Mouse (Mus musculus) E14TG2a.4 (cell line): ENCODE measurements around the gene Arhgap27.

Experiments
- H3K27me3 ChIP-seq: 2 replicates; pipeline ENCODE4 v1.6.1; 2014; ENCODE audit warnings: low read length, control low read depth; ENCODE audit not compliant: insufficient read depth
- H3K36me3 ChIP-seq: 2 replicates; pipeline ENCODE4 v1.6.1; 2014; ENCODE audit warnings: low read length, control low read depth; ENCODE audit not compliant: insufficient read depth
- H3K4me1 ChIP-seq: replicated peaks from 2 replicates; pipeline ENCODE4 v1.6.1; 2014; ENCODE audit warnings: low read depth, low read length, control low read depth
- H3K4me3 ChIP-seq: replicated peaks from 2 replicates; pipeline ENCODE4 v1.5.1; 2014; ENCODE audit warnings: mild to moderate bottlenecking, low read length
- H3K9me3 ChIP-seq: 2 replicates; pipeline ENCODE4 v1.6.1; 2014; ENCODE audit warnings: low read length, control low read depth
- CTCF ChIP-seq: conservative IDR thresholded peaks from 2 replicates; pipeline ENCODE4 v1.5.1; 2014; ENCODE audit warnings: low read length
- NANOG ChIP-seq: IDR thresholded peaks from 2 replicates; pipeline ENCODE4 v1.6.1; 2014; ENCODE audit warnings: borderline replicate concordance, low read length, mixed read lengths
- POU5F1 ChIP-seq: IDR thresholded peaks from 2 replicates; pipeline ENCODE4 v1.6.1; 2014; ENCODE audit warnings: low read length, borderline replicate concordance

The Arhgap27 gene

DNA sequence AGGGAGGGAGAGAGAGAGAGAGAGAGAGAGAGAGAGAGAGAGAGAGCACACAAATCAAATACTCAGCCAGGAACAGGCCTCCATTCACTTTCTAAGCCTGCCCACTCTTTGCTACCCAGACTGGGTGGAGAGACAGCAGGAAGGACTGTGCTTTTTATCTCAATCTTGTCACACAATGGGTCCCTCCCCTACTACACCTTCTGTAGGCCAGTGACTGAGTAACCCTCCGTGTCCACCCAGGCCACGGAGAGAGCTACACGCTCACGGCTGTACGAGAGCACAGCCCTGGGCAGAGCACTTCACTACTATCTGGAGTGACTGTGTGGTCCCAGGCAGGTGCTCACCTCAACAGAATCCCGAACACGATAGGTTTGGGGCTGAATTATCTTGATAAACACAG lies 17.3 kb downstream of the Arhgap27 start:
- H3K36me3 ChIP-seq, result no peaks in the 10 kb centered on the region
- TF ChIP-seq NANOG, result no peak
- no peak for TF ChIP-seq POU5F1
- TF ChIP-seq CTCF, result no peak
- no peak overlapping the region for H3K4me3 ChIP-seq

DNA sequence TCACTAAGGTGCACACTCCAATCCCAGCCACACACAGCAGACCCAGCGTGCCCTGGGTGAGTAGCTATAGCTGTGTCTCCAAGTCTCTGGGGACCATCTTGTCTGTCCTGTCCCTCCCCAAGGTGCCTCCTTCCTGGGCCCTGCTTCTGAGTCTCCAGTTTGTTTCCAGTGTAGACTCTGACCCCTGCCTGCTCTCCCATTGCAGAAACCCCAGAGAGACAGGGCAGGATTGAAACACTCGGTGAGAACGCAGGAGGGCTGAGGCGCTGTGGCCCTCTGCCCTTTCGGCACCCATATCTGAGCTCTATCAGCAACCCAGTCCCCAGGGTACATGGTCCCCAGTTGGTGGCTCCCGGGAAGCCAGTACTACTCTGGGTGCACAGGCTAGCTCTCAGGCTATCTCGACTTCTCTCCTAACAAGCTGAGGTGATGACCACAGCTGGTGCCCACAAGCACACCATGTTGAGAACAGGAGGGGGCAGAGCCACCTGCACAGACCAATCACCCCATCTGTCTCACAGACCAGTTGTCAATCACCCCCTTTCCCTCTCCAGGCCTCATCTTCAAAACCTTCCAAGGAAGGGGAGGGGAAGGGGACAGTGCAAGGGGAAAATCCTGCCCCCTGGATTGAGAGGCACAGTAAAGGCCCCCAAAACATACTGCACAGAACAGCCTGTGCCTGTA lies 17.9 kb downstream of the Arhgap27 start:
- H3K27me3 ChIP-seq, result peaks cover 26% of the 10 kb centered on the region
- H3K9me3 ChIP-seq, result peaks cover 46% of the 10 kb centered on the region
- TF ChIP-seq NANOG, result no peak
- TF ChIP-seq CTCF, result no peak
- TF ChIP-seq POU5F1, result no peak
- no peak overlapping the region for H3K4me3 ChIP-seq
- H3K36me3 ChIP-seq, result no peaks in the 10 kb centered on the region
- peaks cover 37% of the 10 kb centered on the region for H3K4me1 ChIP-seq

More for the DNA sequence above, 17.3 kb downstream of the Arhgap27 start:
- peaks cover 33% of the 10 kb centered on the region for H3K4me1 ChIP-seq
- peaks cover 46% of the 10 kb centered on the region for H3K9me3 ChIP-seq
- H3K27me3 ChIP-seq, result peaks cover 24% of the 10 kb centered on the region

DNA sequence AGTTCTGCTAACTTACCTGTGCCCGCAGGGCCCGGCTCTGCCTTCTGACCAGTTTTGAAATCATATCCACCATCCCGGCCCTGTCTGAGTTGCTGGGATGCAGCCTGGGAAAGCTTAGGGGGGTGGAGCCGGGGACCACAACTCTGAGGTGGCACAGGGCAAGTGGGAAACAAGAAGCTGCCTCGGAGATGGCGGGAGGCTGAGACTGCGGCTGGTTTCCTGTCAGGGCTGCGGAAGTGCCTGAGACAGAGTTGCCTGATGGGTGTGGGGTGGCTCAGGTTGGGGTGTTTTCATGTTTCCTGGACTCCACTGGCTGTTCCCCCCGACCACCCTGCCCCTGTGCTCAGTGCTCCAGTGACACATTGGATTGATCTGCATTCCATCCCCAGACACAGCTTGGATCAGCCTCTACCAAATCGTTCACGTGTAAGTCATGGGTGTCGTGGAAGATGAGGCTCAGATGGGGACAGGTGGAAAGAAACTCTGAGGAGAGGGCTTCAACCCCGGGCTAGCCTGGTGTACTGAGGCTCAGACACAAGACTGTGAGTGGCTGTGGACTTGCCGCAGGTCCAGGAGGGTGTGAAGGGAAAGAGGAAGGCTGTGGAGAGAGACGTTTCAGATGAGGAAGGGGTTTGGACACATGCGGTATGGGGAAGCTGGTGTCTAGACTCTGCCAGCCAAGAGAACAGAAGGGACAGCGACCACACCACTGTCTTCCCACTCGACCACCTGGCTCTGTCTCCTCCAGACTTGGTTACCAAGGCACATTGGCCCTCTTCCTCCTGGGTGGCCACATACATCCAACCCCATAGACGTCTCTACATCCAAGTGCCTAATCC lies 18.8 kb downstream of the Arhgap27 start:
- Histone ChIP-seq H3K4me3 (peak overlapping the region; percentile 54), H3K4me1 (peaks cover 44% of the 10 kb centered on the region), H3K9me3 (peaks cover 45% of the 10 kb centered on the region), H3K27me3 (peaks cover 30% of the 10 kb centered on the region), H3K36me3 (no peaks in the 10 kb centered on the region)
- no peak for TF ChIP-seq CTCF
- no peak for TF ChIP-seq NANOG
- TF ChIP-seq POU5F1, result no peak

DNA sequence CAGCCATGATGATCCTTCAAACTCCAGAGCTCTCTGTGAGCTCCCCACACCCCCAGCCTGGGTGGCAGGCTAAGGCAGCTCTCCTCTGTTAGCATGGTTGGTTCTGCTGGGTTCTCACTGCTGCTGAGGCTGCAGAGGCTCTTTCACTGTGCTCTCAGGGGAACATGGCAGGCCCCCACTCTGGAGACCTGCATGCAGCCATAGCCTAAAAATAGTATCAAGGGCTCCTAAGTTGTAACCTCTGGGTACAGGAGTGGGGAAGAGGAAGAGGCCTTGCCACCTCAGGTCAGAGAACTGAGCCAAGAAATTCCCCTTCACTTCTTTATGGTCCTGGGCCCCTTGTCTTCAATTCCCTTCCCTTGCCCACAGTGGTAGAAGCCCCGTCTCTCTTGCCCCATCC lies 19.6 kb downstream of the Arhgap27 start:
- Histone ChIP-seq H3K9me3 (peaks cover 36% of the 10 kb centered on the region), H3K4me3 (peak overlapping the region; percentile 54; the same call in 1 of the 2 replicates)

DNA sequence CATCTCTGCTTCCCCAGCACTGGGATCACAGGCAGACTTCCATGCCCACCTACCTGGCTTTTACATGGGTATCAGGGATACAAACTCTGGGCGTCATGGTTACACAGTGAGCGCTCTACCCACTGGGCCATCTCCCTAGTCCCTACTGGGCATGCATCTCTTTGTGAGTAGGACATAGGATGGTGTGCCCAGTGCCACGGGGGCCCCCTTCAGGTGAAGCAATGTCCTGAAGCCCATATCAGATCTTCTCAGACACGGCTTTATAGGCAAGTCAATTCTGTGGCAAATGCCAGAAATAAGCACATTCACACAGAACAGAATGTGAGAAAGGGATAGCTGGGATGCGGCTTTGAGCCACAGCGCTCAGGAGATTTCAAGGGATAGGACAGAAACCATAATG lies 20.4 kb downstream of the Arhgap27 start:
- Histone ChIP-seq H3K27me3 (peaks cover 40% of the 10 kb centered on the region), H3K36me3 (no peaks in the 10 kb centered on the region), H3K4me1 (peaks cover 61% of the 10 kb centered on the region), H3K9me3 (peaks cover 28% of the 10 kb centered on the region), H3K4me3 (no peak overlapping the region)
- TF ChIP-seq POU5F1 (no peak), CTCF (no peak), NANOG (no peak)

More for the DNA sequence above, 19.6 kb downstream of the Arhgap27 start:
- TF ChIP-seq POU5F1, result no peak
- no peak for TF ChIP-seq CTCF
- no peak for TF ChIP-seq NANOG
- Histone ChIP-seq H3K36me3 (no peaks in the 10 kb centered on the region), H3K27me3 (peaks cover 37% of the 10 kb centered on the region), H3K4me1 (peaks cover 52% of the 10 kb centered on the region)

DNA sequence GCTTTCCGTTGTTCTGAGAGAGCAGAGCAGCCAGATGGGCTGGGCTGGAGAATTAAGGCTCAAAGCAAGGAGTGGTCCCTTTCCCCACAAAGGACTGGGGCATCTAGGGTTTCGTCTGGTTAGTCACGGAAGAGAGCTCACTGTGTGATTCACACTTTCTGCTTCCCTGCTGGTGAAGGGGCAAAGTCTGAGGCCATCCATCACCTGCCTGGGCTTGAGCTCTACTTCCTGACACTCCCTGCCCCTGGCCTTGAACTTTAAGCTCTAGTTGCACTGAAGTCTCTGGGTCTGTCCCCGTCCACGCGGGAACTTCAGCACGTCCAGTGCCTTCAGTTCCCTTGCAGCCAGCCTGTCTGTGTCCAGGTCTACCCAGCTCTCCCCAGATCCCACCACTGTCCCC lies 22.8 kb downstream of the Arhgap27 start:
- H3K9me3 ChIP-seq, result peaks cover 4% of the 10 kb centered on the region
- H3K27me3 ChIP-seq, result peaks cover 37% of the 10 kb centered on the region
- TF ChIP-seq CTCF, result no peak
- TF ChIP-seq NANOG, result peak; percentile 22; the same call in 1 of the 2 replicates
- no peak for TF ChIP-seq POU5F1
- peak overlapping the region; percentile 68 for H3K4me3 ChIP-seq
- no peaks in the 10 kb centered on the region for H3K36me3 ChIP-seq
- peaks cover 68% of the 10 kb centered on the region for H3K4me1 ChIP-seq

DNA sequence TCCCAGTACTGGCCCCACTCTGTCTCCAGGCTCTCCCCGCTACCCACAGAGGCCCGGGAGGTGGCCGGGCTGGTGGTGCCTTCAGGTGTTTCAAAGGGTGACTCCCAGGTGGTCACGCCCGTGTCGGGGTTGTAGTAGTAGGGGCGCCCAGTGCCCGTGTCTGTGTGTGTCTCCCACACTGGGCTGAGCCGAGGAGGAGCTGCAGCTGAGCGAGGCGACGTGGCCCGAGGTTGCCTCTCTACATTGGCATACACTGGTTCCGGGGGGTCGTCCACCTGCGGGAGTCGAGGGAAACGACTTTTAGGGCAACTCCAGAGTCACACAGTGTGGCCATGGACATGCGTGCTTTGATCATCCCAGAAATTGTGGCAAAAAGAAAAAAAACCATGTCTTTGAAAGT lies 23.4 kb downstream of the Arhgap27 start:
- TF ChIP-seq CTCF (no peak), POU5F1 (no peak)
- H3K4me1 ChIP-seq, result peaks cover 66% of the 10 kb centered on the region
- peaks cover 34% of the 10 kb centered on the region for H3K27me3 ChIP-seq
- no peaks in the 10 kb centered on the region for H3K36me3 ChIP-seq
- H3K4me3 ChIP-seq, result peak overlapping the region; percentile 68
- H3K9me3 ChIP-seq, result no peaks in the 10 kb centered on the region

DNA sequence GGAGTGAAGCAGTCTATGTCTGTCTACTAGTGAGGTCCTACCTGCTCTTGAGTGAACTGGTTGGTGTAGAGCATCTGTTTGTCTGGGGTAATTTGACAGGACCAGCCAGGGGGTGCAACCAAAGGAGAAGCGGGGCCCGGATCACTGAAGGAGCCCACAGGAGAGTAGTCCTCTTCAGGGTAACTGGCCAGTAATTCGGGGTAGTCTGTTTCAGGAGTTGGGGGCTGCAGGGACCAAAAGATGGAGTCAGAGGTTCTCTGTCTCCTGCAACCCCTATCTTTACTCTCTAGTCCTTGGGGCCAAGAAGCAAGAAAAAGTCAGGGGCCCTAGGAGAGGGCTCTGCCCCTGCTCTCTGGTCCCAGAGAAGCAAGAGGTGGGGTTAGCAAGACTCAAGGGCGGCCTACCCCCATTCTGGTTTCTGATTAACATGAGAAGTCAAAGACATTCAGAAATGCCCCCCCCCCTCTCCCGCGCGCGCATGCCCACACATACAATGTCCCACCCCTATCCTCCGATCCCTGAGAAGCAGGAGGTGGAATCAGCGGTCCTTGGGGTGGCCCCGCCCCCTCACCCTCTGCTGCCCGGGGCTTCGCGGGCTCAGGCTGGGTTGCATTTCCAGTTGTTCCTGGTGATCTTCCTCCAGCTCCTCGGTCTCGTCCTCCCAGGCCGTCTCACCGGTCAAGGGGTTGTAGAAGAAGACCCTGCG lies 23.9 kb downstream of the Arhgap27 start:
- peaks cover 60% of the 10 kb centered on the region for H3K4me1 ChIP-seq
- no peak for TF ChIP-seq CTCF
- TF ChIP-seq POU5F1, result no peak
- TF ChIP-seq NANOG, result no peak
- peak overlapping the region; percentile 68 for H3K4me3 ChIP-seq
- H3K36me3 ChIP-seq, result no peaks in the 10 kb centered on the region
- H3K27me3 ChIP-seq, result peaks cover 34% of the 10 kb centered on the region
- peaks cover 6% of the 10 kb centered on the region for H3K9me3 ChIP-seq

DNA sequence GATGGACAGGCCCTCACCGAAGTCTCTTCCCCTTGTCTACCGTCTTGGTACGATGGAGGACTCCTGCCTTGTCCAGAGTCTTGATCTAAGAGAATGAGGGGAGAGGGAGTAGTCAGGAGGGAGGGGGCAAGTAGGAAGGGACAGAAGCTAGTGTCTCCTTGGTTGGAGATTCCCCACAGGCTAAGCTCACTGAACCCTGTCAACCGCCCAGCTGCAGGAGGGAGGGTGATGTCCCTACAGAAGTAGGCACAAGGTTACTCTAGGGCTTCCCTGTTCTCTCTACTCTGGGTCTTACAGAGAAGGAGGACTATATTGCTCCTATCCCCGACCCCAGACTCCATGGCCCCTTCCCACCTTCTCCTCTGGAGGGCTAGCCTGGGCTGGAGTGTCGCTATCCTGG lies 24.8 kb downstream of the Arhgap27 start:
- H3K27me3 ChIP-seq, result peaks cover 37% of the 10 kb centered on the region
- no peak for TF ChIP-seq POU5F1
- TF ChIP-seq NANOG, result no peak
- no peak for TF ChIP-seq CTCF
- H3K4me3 ChIP-seq, result no peak overlapping the region
- H3K4me1 ChIP-seq, result peaks cover 57% of the 10 kb centered on the region
- no peaks in the 10 kb centered on the region for H3K36me3 ChIP-seq
- peaks cover 13% of the 10 kb centered on the region for H3K9me3 ChIP-seq
